Mouse (Mus musculus) ovary, adult 10 weeks (tissue): Measurements from ENCODE around the gene Spaca4. TPM values are rescaled to one million over a fixed set of nuclear protein-coding genes. Genes with fewer than 3 reads are reported as not detected.

ENCODE experiments used
- polyA plus RNA-seq: library from polyadenylated mRNA; stranded (reverse); fragments of 350-450 nt; fragmentation: Illumina TruSeq; extraction: RNeasy Lipid Tissue Mini Kit (QIAGEN cat#74804); gene quantifications from one replicate; pipeline ENCODE4 v1.2.3, GENCODE M21; 2014

Spaca4 gene
- polyA plus RNA-seq: not detected

GRCm38 (mm10) chr7:45725713-45726112 is at the start of gene Spaca4:
TSS of gene Spaca4 (minus strand) at chr7:45725813.

GRCm38 (mm10) chr7:45720413-45721233 is 5.0 kb downstream of the Spaca4 start, which contains the start of gene Fam83e:
TSS of gene Fam83e (plus strand) at chr7:45721212.

DNA sequence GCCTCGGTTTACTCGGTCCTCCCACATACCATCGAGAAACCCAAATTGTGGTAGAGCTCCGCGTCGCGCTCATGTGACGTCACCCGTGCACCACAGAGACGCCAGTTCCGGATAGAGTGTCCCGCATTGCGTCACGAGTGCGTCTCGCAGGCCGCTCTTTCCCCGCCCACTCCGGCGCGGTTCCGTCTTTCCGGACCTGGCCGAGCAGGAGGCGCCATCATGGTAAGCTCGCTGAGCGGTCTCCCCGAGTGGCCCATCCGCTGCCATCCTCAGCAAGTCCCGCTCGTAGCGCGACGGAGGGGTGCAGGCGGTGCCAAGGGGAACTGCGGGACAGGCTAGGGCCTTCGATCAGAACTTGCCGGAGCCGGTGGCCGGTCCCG is 7.7 kb downstream of the Spaca4 start, which contains the start of gene Sphk2:
Gene Sphk2, minus strand, starts transcription at position 85 of the 380 bp plus-strand sequence.

GRCm38 (mm10) chr7:45715090-45715708 is 10.4 kb downstream of the Spaca4 start, which contains the start of gene Rpl18:
TSS of gene Rpl18 (plus strand) at chr7:45715457.

GRCm38 (mm10) chr7:45704730-45705442 is 20.7 kb downstream of the Spaca4 start, which contains the start of gene Dbp:
TSS of gene Dbp (plus strand) at chr7:45705088.

GRCm38 (mm10) chr7:45699523-45700141 is 26.0 kb downstream of the Spaca4 start, which contains the start of gene Car11:
TSS of gene Car11 (plus strand) at chr7:45699843.

GRCm38 (mm10) chr7:45693921-45694591 is 31.6 kb downstream of the Spaca4 start, which contains the start of gene Sec1:
TSS of gene Sec1 (minus strand) at chr7:45694402.

DNA sequence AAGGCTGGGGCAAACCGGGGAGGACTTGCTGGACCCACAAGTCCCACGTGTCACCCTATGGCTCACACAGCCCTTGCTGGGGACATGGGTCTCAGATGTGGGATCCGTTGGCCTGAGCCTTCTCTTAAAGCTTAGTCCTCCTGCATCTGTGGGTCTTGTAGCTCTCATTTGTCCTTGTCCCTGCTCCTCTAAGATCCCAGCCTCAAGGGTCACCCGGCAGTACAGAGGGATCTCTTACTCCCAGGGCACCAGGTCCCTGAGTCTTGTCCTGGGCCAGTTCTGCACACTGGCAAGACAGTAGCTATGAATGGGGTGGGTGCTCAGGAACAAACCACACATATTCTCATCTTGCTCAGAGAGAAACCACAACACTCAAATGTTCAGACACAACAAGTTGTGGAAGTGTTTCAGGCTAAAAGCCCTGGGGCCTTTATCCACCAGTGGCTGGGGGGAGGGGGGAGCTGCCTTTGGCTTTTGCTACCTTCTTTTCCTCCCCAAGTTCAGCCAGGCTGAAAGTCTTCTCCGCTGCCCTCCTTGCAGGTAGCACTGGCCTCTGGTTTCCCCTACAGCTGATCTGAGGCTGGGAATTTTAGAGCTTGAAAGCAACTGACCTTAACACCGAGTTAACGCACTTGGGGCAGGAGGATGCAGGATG is 42.1 kb downstream of the Spaca4 start, which contains the start of gene Ntn5:
Gene Ntn5, plus strand, starts transcription at position 627 of the 655 bp plus-strand sequence.

Other genes starting within 250 kb of the Spaca4 start
- 2.3 TPM for gene Tulp2, start 243.9 kb downstream of the Spaca4 start, polyA plus RNA-seq
- not detected for gene Gm45808, start 239.0 kb downstream of the Spaca4 start, polyA plus RNA-seq
- gene Dhdh, start 237.0 kb downstream of the Spaca4 start, polyA plus RNA-seq: 28.5 TPM
- gene Nucb1, start 215.4 kb downstream of the Spaca4 start, polyA plus RNA-seq: 55.5 TPM
- 2.3 TPM for gene Ppp1r15a, start 199.5 kb downstream of the Spaca4 start, polyA plus RNA-seq
- 0.43 TPM for gene Plekha4, start 199.5 kb downstream of the Spaca4 start, polyA plus RNA-seq
- not detected for gene Hsd17b14, start 170.9 kb downstream of the Spaca4 start, polyA plus RNA-seq
- gene Bcat2, start 155.7 kb downstream of the Spaca4 start, polyA plus RNA-seq: 2.1 TPM
- not detected for gene Fgf21, start 110.3 kb downstream of the Spaca4 start, polyA plus RNA-seq
- not detected for gene Fut1, start 108.5 kb downstream of the Spaca4 start, polyA plus RNA-seq
- gene Izumo1, start 104.0 kb downstream of the Spaca4 start, polyA plus RNA-seq: not detected
- gene Rasip1, start 98.3 kb downstream of the Spaca4 start, polyA plus RNA-seq: not detected
- 0.51 TPM for gene Mamstr, start 85.8 kb downstream of the Spaca4 start, polyA plus RNA-seq
- gene Fut2, start 59.4 kb downstream of the Spaca4 start, polyA plus RNA-seq: 0.94 TPM
- gene Ntn5, start 41.8 kb downstream of the Spaca4 start, polyA plus RNA-seq: not detected
- not detected for gene Sec1, start 31.4 kb downstream of the Spaca4 start, polyA plus RNA-seq
- gene Car11, start 26.0 kb downstream of the Spaca4 start, polyA plus RNA-seq: not detected
- 10.6 TPM for gene Dbp, start 20.7 kb downstream of the Spaca4 start, polyA plus RNA-seq
- 1.6 TPM for gene Rpl18, start 10.4 kb downstream of the Spaca4 start, polyA plus RNA-seq
- gene Sphk2, start 7.8 kb downstream of the Spaca4 start, polyA plus RNA-seq: 0.40 TPM
- not detected for gene Fam83e, start 4.6 kb downstream of the Spaca4 start, polyA plus RNA-seq
- gene Lmtk3, start 57.9 kb upstream of the Spaca4 start, polyA plus RNA-seq: not detected
- not detected for gene Sult2b1, start 58.9 kb upstream of the Spaca4 start, polyA plus RNA-seq
- gene Cyth2, start 88.8 kb upstream of the Spaca4 start, polyA plus RNA-seq: 14.9 TPM
- gene Kcnj14, start 99.0 kb upstream of the Spaca4 start, polyA plus RNA-seq: not detected
- gene Grwd1, start 105.1 kb upstream of the Spaca4 start, polyA plus RNA-seq: 0.86 TPM
- gene Kdelr1, start 147.0 kb upstream of the Spaca4 start, polyA plus RNA-seq: 81.7 TPM
- not detected for gene Grin2d, start 152.6 kb upstream of the Spaca4 start, polyA plus RNA-seq
- gene Syngr4, start 170.9 kb upstream of the Spaca4 start, polyA plus RNA-seq: not detected
- gene Tmem143, start 171.1 kb upstream of the Spaca4 start, polyA plus RNA-seq: 0.46 TPM
- 2.5 TPM for gene Emp3, start 195.6 kb upstream of the Spaca4 start, polyA plus RNA-seq
- 1.1 TPM for gene Ccdc114, start 198.3 kb upstream of the Spaca4 start, polyA plus RNA-seq